Mouse (Mus musculus) layer of hippocampus, postnatal 14 days (tissue): ENCODE measurements at regions not wholly inside any gene's neighbourhood (a gene's known extent, or its start where the extent isn't known, plus 50 kb on each side); places are given as distances from the start of the nearest gene placed in this dataset.
A peak's percentile ranks its signal among the peaks of the same experiment; 100 is the strongest.

Experiments used
- DNase-seq, 2 experiments: peaks; one replicate each; pipeline ENCODE4 v3.0.0; 2021 to 2022; ENCODE audit warnings: low spot score in 2 of 2, mixed read lengths in 1 of 2

DNA sequence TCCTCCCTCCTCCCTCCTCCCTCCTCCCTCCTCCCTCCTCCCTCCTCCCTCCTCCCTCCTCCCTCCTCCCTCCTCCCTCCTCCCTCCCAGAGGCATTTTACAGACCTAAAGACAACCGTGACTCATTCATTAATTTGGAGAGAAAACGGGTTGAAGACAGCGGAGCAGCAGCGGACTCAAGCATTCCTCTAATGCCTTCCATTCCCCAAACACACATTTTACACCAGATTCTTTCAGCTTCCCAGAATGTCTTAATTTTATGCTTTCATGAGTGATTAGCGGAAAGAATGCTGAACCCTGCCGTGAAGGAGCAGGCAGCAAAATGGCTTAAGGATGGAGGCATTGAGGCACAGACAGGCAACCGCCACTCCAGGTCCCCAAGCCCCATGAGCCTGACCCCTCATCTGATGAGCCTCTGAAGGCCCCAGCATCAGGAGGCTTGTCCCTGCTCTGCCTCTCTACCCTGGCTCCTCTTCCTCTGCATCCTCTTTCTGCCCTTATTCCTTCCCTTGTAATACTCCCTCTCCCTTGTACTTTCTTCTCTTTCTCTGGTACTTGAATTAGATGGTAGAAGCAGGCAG lies 192.5 kb downstream of the Cdc5l start:
- no peak for DNase-seq

DNA sequence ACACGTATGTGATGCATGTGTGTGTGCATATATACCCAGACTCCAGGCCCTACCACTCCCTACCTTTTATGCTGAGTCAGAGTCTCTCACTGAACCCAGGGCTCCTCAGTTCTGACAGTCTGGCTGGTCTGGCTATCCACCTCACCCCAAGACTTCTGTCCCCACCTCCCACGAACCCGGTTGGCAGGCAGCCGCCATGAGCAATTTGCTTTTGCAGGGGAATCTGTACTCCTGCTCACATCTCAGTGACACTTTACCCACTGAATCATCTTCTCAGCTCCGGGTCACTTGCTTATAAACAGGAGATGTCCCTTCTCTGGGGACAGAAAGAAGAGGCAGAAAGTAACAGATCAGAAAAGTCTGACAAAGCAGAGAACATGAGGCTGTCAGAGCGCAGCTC lies 193.0 kb downstream of the Cdc5l start:
- DNase-seq: no peak

GRCm38 (mm10) chr17:45237246-45237645 lies 196.3 kb downstream of the Cdc5l start:
- DNase-seq: no peak

GRCm38 (mm10) chr17:45235401-45235800 lies 198.1 kb downstream of the Cdc5l start:
- DNase-seq: no peak

GRCm38 (mm10) chr17:45232874-45233273 lies 200.7 kb downstream of the Cdc5l start:
- no peak for DNase-seq

GRCm38 (mm10) chr17:45227190-45227589 lies 206.3 kb downstream of the Cdc5l start:
- no peak for DNase-seq

DNA sequence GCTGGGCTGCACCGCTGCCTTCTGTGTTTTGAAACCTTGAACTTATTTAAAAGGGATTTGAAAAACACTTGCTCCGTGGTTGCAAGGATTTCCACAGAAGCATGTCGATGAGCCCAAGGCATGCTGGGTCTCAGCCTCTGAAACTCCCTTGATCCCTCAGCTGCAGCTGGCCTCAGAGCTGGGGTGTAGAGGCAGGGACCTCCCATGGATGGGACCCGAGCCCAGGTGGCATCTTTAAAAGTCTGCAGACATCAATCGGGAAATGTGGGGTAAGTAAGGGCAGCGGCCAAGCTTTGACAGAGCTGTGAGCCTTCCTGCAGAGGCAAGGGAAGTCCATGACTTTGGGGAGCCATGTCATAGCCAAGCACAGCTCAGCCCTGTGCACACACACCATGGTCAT lies 207.1 kb downstream of the Cdc5l start:
- no peak for DNase-seq

DNA sequence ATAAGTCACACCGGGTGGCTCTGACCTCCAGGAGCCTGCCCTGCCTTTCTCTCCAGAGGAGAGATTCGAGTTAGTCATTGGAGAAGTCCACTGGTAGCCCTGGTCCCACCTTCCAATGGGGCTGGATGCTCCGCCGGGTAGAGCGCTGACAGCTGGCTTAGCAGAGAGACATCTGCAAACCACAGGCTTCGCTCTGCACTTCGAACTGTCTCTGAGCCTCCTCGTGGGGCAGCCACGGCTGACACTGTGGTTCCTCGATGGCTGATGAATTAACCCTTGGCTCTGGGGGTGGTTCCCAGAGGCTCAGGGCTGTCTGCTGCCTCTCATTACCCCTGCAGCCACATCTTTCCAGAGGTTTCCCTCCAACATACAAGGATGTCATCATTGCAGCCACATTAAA lies 211.9 kb downstream of the Cdc5l start:
- DNase-seq: no peak

DNA sequence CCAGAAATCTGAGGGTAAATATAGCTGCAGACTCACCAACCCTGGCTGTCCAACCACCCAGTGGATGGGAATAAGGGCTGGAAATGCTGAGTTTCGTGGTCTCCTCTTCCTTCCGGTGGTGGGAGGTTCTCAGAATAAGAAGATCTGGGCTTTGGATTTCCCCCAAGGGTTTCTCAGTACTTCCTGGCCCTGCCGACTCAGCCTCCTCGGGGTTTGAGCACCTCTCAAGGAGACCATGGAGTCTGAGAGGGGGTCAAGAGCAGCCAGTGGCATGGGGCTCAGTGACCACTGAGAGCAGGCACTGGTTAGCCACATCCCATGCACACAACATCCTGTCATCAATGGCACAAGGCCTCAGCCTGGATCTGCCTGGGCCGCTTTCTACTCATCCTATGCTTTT lies 216.4 kb downstream of the Cdc5l start:
- no peak for DNase-seq

- no peak for DNase-seq
Measured at GRCm38 (mm10) chr17:45215067-45216049, 218.2 kb downstream of the Cdc5l start.

GRCm38 (mm10) chr17:45210984-45211383 lies 222.6 kb downstream of the Cdc5l start:
- no peak for DNase-seq

- DNase-seq: no peak
Measured at GRCm38 (mm10) chr17:45209387-45209663, 224.2 kb downstream of the Cdc5l start.

- DNase-seq: peak; percentile 71 to 73
Measured at GRCm38 (mm10) chr17:45208596-45209386, 224.7 kb downstream of the Cdc5l start.

DNA sequence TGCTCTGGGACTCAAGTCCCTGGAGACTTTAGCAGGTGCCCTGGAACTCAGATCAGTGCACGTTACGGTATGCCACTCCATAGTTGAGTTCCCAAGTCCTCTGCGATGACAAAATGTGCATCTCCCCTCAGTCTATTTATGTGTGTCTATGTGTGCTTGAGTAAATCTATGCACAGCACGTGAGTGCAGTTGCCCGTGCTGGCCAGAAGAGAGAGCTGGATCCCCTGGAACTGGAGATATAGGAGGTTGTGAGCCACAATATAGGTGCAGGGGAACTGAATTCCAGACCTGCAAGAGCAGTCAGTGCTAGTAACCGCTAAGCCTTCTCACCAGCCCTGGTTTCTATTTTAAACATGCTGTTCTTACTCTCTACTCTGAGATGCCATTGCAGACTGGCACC lies 237.8 kb downstream of the Cdc5l start:
- DNase-seq: no peak

DNA sequence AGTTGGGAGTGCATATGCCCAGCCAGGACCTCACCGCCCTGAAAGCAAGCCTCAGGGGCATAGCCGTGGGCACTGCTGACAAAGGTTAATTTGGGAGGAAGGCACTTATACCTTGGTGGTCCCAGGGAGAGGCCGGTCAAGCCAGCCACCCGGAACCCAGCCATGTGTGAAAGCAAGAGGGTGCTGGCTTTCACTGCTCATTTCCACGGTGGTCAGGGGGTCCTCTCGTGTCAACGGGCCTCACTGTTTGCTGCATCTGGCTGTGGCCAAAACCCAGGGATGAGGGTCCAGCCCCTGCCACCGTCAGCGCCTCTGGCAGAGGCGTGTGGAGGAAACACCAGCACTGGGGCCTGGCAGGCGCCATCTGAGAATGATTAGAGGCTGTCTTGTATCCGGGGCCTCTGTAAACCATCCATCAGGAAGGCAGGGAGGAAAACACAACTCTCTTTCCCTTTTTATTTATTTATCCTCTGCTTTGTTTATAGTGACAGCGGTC lies 238.7 kb downstream of the Cdc5l start:
- DNase-seq: no peak

DNA sequence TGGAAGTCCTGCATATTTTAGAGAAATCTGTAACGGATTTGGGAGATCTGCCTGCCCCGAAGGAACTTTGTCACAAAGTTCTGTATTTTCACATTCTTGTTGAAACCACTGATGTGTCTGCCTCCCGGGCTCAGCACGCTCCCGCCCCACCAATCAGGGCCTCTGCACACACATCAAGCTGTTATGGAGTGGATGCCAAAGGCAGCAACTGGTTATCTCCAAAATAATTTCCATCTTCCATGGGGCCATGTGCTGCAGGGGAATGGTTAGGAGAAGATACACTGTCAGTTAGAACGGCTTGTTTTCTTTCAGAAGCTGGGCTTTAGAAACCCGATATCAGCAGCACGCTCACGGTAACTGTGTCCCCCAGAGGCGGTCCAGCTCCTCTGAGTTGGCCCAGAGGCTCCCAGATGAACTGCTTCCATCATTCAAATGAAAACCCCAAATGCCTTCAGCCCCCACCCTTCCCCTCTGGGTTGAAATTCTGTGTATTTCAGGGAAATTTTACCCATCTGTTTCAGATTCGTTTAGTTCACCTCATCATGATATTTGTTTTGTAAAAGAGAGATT lies 240.0 kb downstream of the Cdc5l start:
- DNase-seq: peak; percentile 55 to 85

DNA sequence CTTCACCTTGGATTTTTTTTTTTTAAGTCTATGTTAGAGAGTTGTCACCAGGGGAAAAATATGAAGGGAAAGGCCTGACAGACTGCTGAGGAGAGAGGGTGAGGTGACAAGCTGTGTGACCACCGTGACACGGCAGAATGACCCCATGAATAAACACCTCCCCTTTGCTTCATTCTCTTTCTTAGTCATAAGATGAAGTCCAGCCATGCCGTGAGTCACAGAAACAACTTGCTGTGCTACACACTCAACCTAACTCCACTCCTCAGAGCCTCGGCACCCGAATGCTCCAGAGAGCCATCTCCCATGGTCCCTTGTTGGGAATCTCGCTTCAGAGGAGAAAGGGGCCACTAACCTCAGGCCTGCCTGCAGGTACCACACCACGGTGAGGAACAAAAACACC lies 246.1 kb downstream of the Cdc5l start:
- no peak for DNase-seq

DNA sequence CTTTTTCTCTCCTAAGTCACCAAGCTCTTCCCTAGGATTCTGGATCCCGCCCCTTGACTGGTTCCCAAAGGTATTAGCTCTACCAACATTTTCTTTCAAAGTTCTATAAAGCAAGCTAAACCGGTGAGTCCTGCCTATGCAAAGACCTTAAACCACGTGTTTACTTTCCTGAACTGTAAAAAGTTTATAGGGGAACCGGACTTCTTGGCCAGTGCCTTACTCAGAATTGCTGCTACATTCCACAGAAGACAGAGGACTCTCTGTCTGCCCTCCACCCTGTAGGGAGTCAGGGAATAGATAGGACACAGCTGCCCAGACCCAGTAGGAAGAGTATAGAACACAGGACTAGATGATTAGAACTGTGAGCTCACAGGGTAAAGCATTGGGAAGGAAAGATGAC lies 257.2 kb downstream of the Cdc5l start:
- DNase-seq: no peak

- peak; percentile 66 to 69 for DNase-seq
Measured at GRCm38 (mm10) chr17:45169257-45169994, 264.1 kb downstream of the Cdc5l start.
